Mouse (Mus musculus): ENCODE measurements around the gene 1700001P01Rik. TPM values are rescaled to one million over a fixed set of nuclear protein-coding genes. Genes with fewer than 3 reads are reported as not detected.
"Not testable (repeated sequence)": the region's sequence is repeated elsewhere in the genome, so short reads cannot be mapped to it uniquely, and the experiment has no call there.

Gene 1700001P01Rik
- polyA plus RNA-seq, 2 experiments from 2014 or later = 0.74 TPM; not detected in 1

GRCm38 (mm10) chr11:97744718-97745330 is 30.9 kb downstream of the 1700001P01Rik start:
- peak; percentile 94 for ATAC-seq

- no peak for ATAC-seq
Measured at GRCm38 (mm10) chr11:97744063-97744717, 31.5 kb downstream of the 1700001P01Rik start, which contains the start of gene Pip4k2b. Gene Pip4k2b (minus strand): TSS chr11:97744704.

- ATAC-seq = no peak
Measured at GRCm38 (mm10) chr11:97743423-97743822, 32.3 kb downstream of the 1700001P01Rik start.

GRCm38 (mm10) chr11:97742591-97742990 is 33.1 kb downstream of the 1700001P01Rik start:
- no peak for ATAC-seq

- no peak for ATAC-seq
Measured at GRCm38 (mm10) chr11:97742157-97742556, 33.6 kb downstream of the 1700001P01Rik start.

- no peak for ATAC-seq
Measured at GRCm38 (mm10) chr11:97740190-97740589, 35.5 kb downstream of the 1700001P01Rik start.

- ATAC-seq = no peak
Measured at GRCm38 (mm10) chr11:97739155-97739554, 36.6 kb downstream of the 1700001P01Rik start.

- no peak for ATAC-seq
Measured at GRCm38 (mm10) chr11:97738703-97739102, 37.0 kb downstream of the 1700001P01Rik start.

GRCm38 (mm10) chr11:97737600-97737999 is 38.1 kb downstream of the 1700001P01Rik start:
- no peak for ATAC-seq

- ATAC-seq = no peak
Measured at GRCm38 (mm10) chr11:97736645-97737044, 39.1 kb downstream of the 1700001P01Rik start.

- ATAC-seq = not testable (repeated sequence)
Measured at GRCm38 (mm10) chr11:97734810-97735209, 40.9 kb downstream of the 1700001P01Rik start.

GRCm38 (mm10) chr11:97733689-97734088 is 42.0 kb downstream of the 1700001P01Rik start:
- no peak for ATAC-seq

- peak; percentile 8 for ATAC-seq
Measured at GRCm38 (mm10) chr11:97728730-97729129, 47.0 kb downstream of the 1700001P01Rik start.

GRCm38 (mm10) chr11:97728311-97728710 is 47.4 kb downstream of the 1700001P01Rik start:
- ATAC-seq = peak; percentile 98

GRCm38 (mm10) chr11:97723709-97724108 is 52.0 kb downstream of the 1700001P01Rik start:
- no peak for ATAC-seq

Other genes with a start within 250 kb of the 1700001P01Rik start
- gene Srcin1, start 199.7 kb downstream of the 1700001P01Rik start, polyA plus RNA-seq (2017; shearing (Covaris generic)) = not detected
- under 1 TPM; 0.40 to 0.61 TPM for gene Epop, start 146.2 kb downstream of the 1700001P01Rik start, polyA plus RNA-seq (2017; shearing (Covaris generic))
- gene Mllt6, start 112.5 kb downstream of the 1700001P01Rik start, polyA plus RNA-seq (2017; shearing (Covaris generic)) = 10 to 100 TPM; 13.9 to 15.2 TPM
- gene Cisd3, start 90.1 kb downstream of the 1700001P01Rik start, polyA plus RNA-seq (2017; shearing (Covaris generic)) = 10 to 100 TPM; 91.3 to 99.5 TPM
- 1 to 10 TPM; 3.1 to 4.7 TPM for gene Pcgf2, start 75.4 kb downstream of the 1700001P01Rik start, polyA plus RNA-seq (2017; shearing (Covaris generic))
- gene Psmb3, start 72.5 kb downstream of the 1700001P01Rik start, polyA plus RNA-seq (2017; shearing (Covaris generic)) = 100 to 1,000 TPM; 422 to 486 TPM
- gene Pip4k2b, start 31.2 kb downstream of the 1700001P01Rik start, polyA plus RNA-seq (2017; shearing (Covaris generic)) = 1 to 10 TPM; 2.0 to 2.3 TPM
- 10 to 100 TPM; 21.3 to 22.8 TPM for gene Cwc25, start 9.4 kb downstream of the 1700001P01Rik start, polyA plus RNA-seq (2017; shearing (Covaris generic))
- 1,000 to 10,000 TPM; 1,077 to 1,095 TPM for gene Rpl23, start 6.5 kb upstream of the 1700001P01Rik start, polyA plus RNA-seq (2017; shearing (Covaris generic))
- gene Lasp1, start 23.1 kb upstream of the 1700001P01Rik start, polyA plus RNA-seq (2017; shearing (Covaris generic)) = 10 to 100 TPM; 44.4 to 52.4 TPM
- gene B230217C12Rik, start 64.9 kb upstream of the 1700001P01Rik start, polyA plus RNA-seq (2017; shearing (Covaris generic)) = 1 to 10 TPM; 1.6 to 1.7 TPM
- gene Fbxo47, start 108.2 kb upstream of the 1700001P01Rik start, polyA plus RNA-seq (2017; shearing (Covaris generic)) = under 1 TPM; 0.29 to 0.74 TPM
- gene Plxdc1, start 210.5 kb upstream of the 1700001P01Rik start, polyA plus RNA-seq (2017; shearing (Covaris generic)) = 1 to 10 TPM; 5.8 to 6.4 TPM
- gene Arl5c, start 220.3 kb upstream of the 1700001P01Rik start, polyA plus RNA-seq (2017; shearing (Covaris generic)) = 10 to 100 TPM; 70.4 to 78.5 TPM
- gene Cacnb1, start 247.1 kb upstream of the 1700001P01Rik start, polyA plus RNA-seq (2017; shearing (Covaris generic)) = 1 to 10 TPM; 1.4 to 2.9 TPM